Mouse (Mus musculus) midbrain, postnatal 0 days (tissue): ENCODE measurements around the gene Hoxa5. TPM values are rescaled to one million over a fixed set of nuclear protein-coding genes. Genes with fewer than 3 reads are reported as not detected.
A peak's percentile ranks its signal among the peaks of the same experiment; 100 is the strongest.

ENCODE experiments used
- ATAC-seq: fragments of 200-750 bp; cut with Nextera tagmentation; 2 replicates; pipeline ENCODE4 v1.8.0; 2017; ENCODE audit warnings: moderate number of reproducible peaks, mild to moderate bottlenecking, moderate TSS enrichment, moderate library complexity; ENCODE audit not compliant: low FRiP score
- DNase-seq: peaks from one replicate; pipeline ENCODE4 v3.0.0-alpha.2; 2015; ENCODE audit warnings: low spot score
- H3K27ac ChIP-seq: fragments of 300-500 bp; sonication (generic); 2 replicates; pipeline ENCODE4 v1.5.1; 2014; ENCODE audit warnings: low read depth, mild to moderate bottlenecking, low read length, mixed read lengths
- H3K27me3 ChIP-seq: fragments of 300-500 bp; sonication (generic); 2 replicates; pipeline ENCODE4 v1.6.1; 2014; ENCODE audit warnings: low read length, control low read depth, mixed read lengths; ENCODE audit not compliant: insufficient read depth
- H3K36me3 ChIP-seq: fragments of 300-500 bp; sonication (generic); 2 replicates; pipeline ENCODE4 v1.6.1; 2014; ENCODE audit warnings: low read length, control low read depth, mixed read lengths; ENCODE audit not compliant: insufficient read depth
- H3K4me1 ChIP-seq: fragments of 300-500 bp; sonication (generic); 2 replicates; pipeline ENCODE4 v1.6.1; 2014; ENCODE audit warnings: mild to moderate bottlenecking, control low read depth, antibody characterized with exemption, low read length, mixed read lengths; ENCODE audit not compliant: insufficient read depth
- H3K4me2 ChIP-seq: fragments of 300-500 bp; sonication (generic); 2 replicates; pipeline ENCODE4 v1.6.1; 2014; ENCODE audit warnings: low read depth, mild to moderate bottlenecking, low read length, mixed read lengths; ENCODE audit not compliant: poor library complexity, severe bottlenecking
- H3K4me3 ChIP-seq: fragments of 300-500 bp; sonication (generic); 2 replicates; pipeline ENCODE4 v1.5.1; 2014; ENCODE audit warnings: low read depth, mild to moderate bottlenecking, low read length, moderate library complexity
- H3K9ac ChIP-seq: fragments of 300-500 bp; sonication (generic); replicated peaks from 2 replicates; pipeline ENCODE4 v1.6.1; 2014; ENCODE audit warnings: mild to moderate bottlenecking, low read length, moderate library complexity, mixed read lengths; ENCODE audit not compliant: poor library complexity, severe bottlenecking
- H3K9me3 ChIP-seq: fragments of 300-500 bp; sonication (generic); 2 replicates; pipeline ENCODE4 v1.6.1; 2016; ENCODE audit warnings: low read length, control low read depth
- CTCF ChIP-seq: IDR thresholded peaks from 2 replicates; pipeline ENCODE4 v1.5.1; 2016; ENCODE audit warnings: antibody characterized with exemption, mild to moderate bottlenecking
- WGBS: fragments of 180-500 bp; shearing (Covaris S2); extraction: QIAGEN DNeasy Blood & Tissue Kit; methylation state at CpG from one replicate; pipeline ENCODE4 v1.1.7; 2014; 5-methylcytosine and 5-hydroxymethylcytosine counted together
- polyA plus RNA-seq: library from polyadenylated mRNA; unstranded; fragments of >200 nt; fragmentation: Nextera tagmentation; extraction: Ambion mirVana; gene quantifications from 2 replicates; pipeline ENCODE4 v1.2.1, GENCODE M21; 2015
- total RNA-seq: library from RNA; depleted of rRNA; stranded (reverse); fragments of >200 nt; gene quantifications from 2 replicates; pipeline ENCODE4 v1.2.3, GENCODE M21; 2014

The Hoxa5 gene
- total and polyA plus RNA-seq, 2 experiments from 2014 or later: 10.4 TPM; not detected in 1

- peaks cover 5% of the 10 kb centered on the region; the same call in 1 of the 2 replicates for H3K4me1 ChIP-seq
- DNase-seq: no peak
- H3K4me3 ChIP-seq: no peak overlapping the region
- peaks cover 81% of the 10 kb centered on the region for H3K27me3 ChIP-seq
- H3K36me3 ChIP-seq: no peaks in the 10 kb centered on the region
- WGBS: 5% methylated on average over 8 of the region's 8 CpGs
- no peak for TF ChIP-seq CTCF
- no peak for ATAC-seq
- H3K27ac ChIP-seq: no peak overlapping the region
- H3K9ac ChIP-seq: no peak overlapping the region
- 0 out of 2 replicates have a peak overlapping the region, but pooled peaks have one; percentile 12 for H3K4me2 ChIP-seq
- H3K9me3 ChIP-seq: no peaks in the 10 kb centered on the region
These were observed 42.9 kb downstream of the Hoxa5 start for GRCm38 (mm10) chr6:52161336-52162092.

DNA sequence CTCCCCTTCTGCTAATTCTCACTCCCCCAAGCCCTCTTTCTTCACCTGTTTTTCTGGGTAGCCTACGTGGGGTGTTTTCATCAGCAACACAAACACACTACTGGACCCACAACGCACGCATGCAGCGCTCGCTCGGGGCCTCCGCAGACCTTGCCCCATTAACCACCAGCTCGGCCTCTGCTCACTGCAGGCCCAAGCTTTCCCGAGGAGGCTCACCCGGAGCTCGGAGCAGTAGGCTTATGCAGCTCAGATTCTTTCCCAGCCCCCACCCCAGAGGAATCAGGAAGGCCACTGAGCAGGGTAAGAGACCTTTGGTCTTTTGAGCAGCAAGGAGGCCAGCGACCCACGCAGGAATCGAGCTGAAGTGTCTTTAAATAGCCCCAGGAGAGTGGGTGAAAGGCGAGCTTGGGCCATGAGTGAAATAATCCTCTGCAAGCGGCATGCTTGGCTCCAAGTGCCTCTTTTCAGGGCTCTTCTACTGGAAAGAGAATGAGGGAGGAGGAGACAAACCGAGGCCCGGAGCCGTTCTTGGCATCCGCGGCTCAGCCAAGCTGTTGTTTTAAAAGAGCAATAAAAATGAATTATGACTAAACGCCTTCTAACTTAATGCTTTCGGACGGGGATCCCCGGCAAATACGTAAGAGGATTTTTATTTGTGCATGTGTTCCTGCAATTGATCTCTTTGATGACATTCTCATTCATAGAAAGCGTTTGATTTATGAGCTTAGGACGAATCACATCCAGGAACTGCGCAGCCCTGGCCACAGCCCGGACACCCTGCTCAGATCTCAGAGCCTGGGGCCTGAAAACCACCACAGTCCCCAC lies 43.7 kb downstream of the Hoxa5 start:
- no peak overlapping the region for H3K9ac ChIP-seq
- H3K27me3 ChIP-seq: peaks cover 81% of the 10 kb centered on the region
- H3K9me3 ChIP-seq: no peaks in the 10 kb centered on the region
- H3K4me2 ChIP-seq: peak overlapping the region; percentile 12; the same call in 1 of the 2 replicates
- ATAC-seq: no peak
- no peak overlapping the region for H3K27ac ChIP-seq
- H3K4me3 ChIP-seq: no peak overlapping the region
- peaks cover 5% of the 10 kb centered on the region; the same call in 1 of the 2 replicates for H3K4me1 ChIP-seq
- no peak for TF ChIP-seq CTCF
- DNase-seq: no peak
- no peaks in the 10 kb centered on the region for H3K36me3 ChIP-seq
- WGBS: 2% methylated on average over 30 of the region's 30 CpGs

DNA sequence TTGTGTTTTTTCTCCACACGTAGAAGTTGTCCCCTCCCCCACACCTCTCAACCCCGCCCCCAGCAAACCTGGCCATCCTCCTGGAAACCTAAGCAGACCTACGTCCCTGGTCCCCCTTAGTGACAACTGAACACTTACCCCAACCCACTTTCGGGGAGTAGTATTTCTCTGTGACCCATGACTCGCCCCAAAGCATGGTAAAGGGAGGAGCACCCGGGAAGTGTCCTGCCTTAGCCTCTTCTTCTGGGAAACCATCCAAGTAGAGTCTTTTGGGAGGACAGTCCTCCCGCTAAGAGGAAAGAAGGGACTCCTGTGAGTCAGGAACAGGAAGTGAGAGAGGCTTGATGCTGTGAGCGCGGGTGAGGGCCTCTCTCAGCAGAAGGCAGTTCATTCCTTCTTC lies 44.4 kb downstream of the Hoxa5 start:
- Histone ChIP-seq H3K27ac (no peak overlapping the region), H3K9me3 (no peaks in the 10 kb centered on the region), H3K4me1 (peaks cover 5% of the 10 kb centered on the region; the same call in 1 of the 2 replicates), H3K4me3 (no peak overlapping the region), H3K27me3 (peaks cover 82% of the 10 kb centered on the region), H3K36me3 (no peaks in the 10 kb centered on the region), H3K9ac (no peak overlapping the region), H3K4me2 (no peak overlapping the region)
- WGBS: 7% methylated on average over 8 of the region's 9 CpGs
- DNase-seq: no peak
- no peak for ATAC-seq
- no peak for TF ChIP-seq CTCF

DNA sequence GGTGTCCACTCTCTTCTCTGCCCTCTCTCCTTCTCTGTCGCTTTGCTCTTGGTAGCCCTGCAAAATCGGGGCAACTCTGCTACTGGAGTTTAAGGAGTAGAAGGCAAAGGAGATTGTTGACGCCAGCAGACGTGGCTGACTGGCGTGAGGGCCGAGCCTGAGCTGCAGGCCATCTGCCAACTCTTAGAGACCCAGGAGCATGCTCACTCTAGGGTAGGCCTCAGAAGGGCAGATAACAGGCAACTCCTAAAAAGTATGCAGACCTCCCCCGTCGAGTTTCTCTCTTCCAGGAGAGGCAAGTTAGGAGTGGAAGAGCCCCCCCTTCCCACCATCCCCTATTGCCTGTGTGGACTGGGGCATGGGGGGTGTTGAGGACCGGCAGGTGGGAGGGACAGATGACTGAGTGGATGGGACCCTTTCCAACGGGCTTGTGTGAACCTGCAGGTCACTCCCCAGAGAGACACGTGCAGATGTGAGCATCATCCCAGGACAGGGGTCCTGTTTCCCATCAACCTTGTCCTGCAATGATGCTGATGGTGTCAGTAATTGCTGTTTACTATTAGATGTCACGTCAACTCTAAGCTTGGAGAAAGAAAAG lies 45.1 kb downstream of the Hoxa5 start:
- DNase-seq: no peak
- Histone ChIP-seq H3K4me3 (peak overlapping the region; percentile 39; the same call in 1 of the 2 replicates), H3K36me3 (no peaks in the 10 kb centered on the region), H3K9ac (no peak overlapping the region), H3K9me3 (no peaks in the 10 kb centered on the region), H3K27ac (no peak overlapping the region), H3K4me2 (peak overlapping the region; percentile 75; the same call in 1 of the 2 replicates), H3K27me3 (peaks cover 86% of the 10 kb centered on the region), H3K4me1 (peaks cover 5% of the 10 kb centered on the region; the same call in 1 of the 2 replicates)
- 4% methylated on average over 12 of the region's 12 CpGs for WGBS
- peak; percentile 41 for ATAC-seq
- TF ChIP-seq CTCF: no peak

GRCm38 (mm10) chr6:52158276-52159051 lies 45.9 kb downstream of the Hoxa5 start, which contains the start of gene Hoxa1:
Gene Hoxa1, minus strand, starts transcription at chr6:52158317.
- peak; percentile 86 for DNase-seq
- Histone ChIP-seq H3K9me3 (no peaks in the 10 kb centered on the region), H3K36me3 (no peaks in the 10 kb centered on the region), H3K9ac (no peak within 1 kb of the TSS), H3K4me2 (peak within 1 kb of the TSS; percentile 75), H3K27me3 (peaks cover 86% of the 10 kb centered on the region), H3K4me1 (peaks cover 5% of the 10 kb centered on the region; the same call in 1 of the 2 replicates), H3K4me3 (peak within 1 kb of the TSS; percentile 39), H3K27ac (no peak within 1 kb of the TSS)
- ATAC-seq: peak; percentile 34
- 1% methylated on average over 48 of the region's 55 CpGs for WGBS
- TF ChIP-seq CTCF: no peak
